Mouse (Mus musculus): ENCODE measurements around the gene Gm20671. TPM values are rescaled to one million over a fixed set of nuclear protein-coding genes. Genes with fewer than 3 reads are reported as not detected.
"Not testable (repeated sequence)": the region's sequence is repeated elsewhere in the genome, so short reads cannot be mapped to it uniquely, and the experiment has no call there.

Gene Gm20671
- total and polyA plus RNA-seq, 2 experiments from 2014 or later = 0.88 TPM; not detected in 1

GRCm38 (mm10) chr5:32740138-32740537 is 86.8 kb downstream of the Gm20671 start:
- 95% methylated on average over 3 of the region's 3 CpGs for WGBS
- H3K36me3 ChIP-seq (replicated peaks; ENCODE audit: control insufficient read depth, insufficient read depth, low read length) = 0 out of 2 replicates have a peak, but pooled peaks cover 5% of the 10 kb centered on the region
- ATAC-seq (ENCODE audit: insufficient read depth, low read depth) = no peak
- DNase-seq (ENCODE audit: low spot score) = no peak
- no peak overlapping the region for H3K27ac ChIP-seq (ENCODE audit: low read depth)
- TF ChIP-seq EP300 (IDR thresholded peaks at IDR 0.05; ENCODE audit: low read depth) (no peak), CTCF (IDR thresholded peaks at IDR 0.05; ENCODE audit: low read depth) (no peak)
- 0 out of 2 replicates have a peak, but pooled peaks cover under 1% of the 10 kb centered on the region for H3K4me1 ChIP-seq (ENCODE audit: control insufficient read depth, insufficient read depth)
- H3K9ac ChIP-seq (replicated peaks; ENCODE audit: low read depth, low read length) = no peak overlapping the region
- H3K4me2 ChIP-seq (ENCODE audit: low read depth, low read length) = no peak overlapping the region
- H3K27me3 ChIP-seq (ENCODE audit: control insufficient read depth, insufficient read depth, low read length) = no peaks in the 10 kb centered on the region
- H3K4me3 ChIP-seq (ENCODE audit: low read depth, low read length) = no peak overlapping the region
- H3K9me3 ChIP-seq (replicated peaks; ENCODE audit: control insufficient read depth, low read length) = no peaks in the 10 kb centered on the region

DNA sequence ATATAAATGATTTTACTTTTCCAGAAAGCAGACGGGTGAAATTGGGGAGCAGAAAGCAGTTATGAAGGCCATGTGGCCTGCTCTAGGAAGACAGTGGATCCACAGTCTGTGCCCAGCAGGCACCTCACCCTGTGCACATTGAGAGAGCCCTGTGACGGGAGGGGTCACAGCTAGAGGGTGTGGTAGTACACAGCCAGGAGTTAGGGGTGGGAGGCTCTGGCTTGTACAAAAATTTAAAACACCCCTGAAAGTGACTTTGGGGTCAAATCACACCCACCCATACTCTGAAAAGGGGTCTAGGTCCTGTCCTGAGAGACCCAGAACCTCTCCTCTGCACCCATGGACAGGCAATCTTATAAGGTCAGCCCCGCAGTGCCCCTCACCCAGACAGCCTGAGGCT is 90.1 kb downstream of the Gm20671 start:
- not testable (repeated sequence) for H3K4me2 ChIP-seq (ENCODE audit: low read depth, low read length); H3K9ac ChIP-seq (replicated peaks; ENCODE audit: low read depth, low read length); DNase-seq (ENCODE audit: low spot score); H3K36me3 ChIP-seq (replicated peaks; ENCODE audit: control insufficient read depth, insufficient read depth, low read length); H3K27me3 ChIP-seq (ENCODE audit: control insufficient read depth, insufficient read depth, low read length); H3K4me1 ChIP-seq (ENCODE audit: control insufficient read depth, insufficient read depth); H3K27ac ChIP-seq (ENCODE audit: low read depth); H3K4me3 ChIP-seq (ENCODE audit: low read depth, low read length); H3K9me3 ChIP-seq (replicated peaks; ENCODE audit: control insufficient read depth, low read length)
- 0 out of 2 replicates have a peak, but pooled peaks have one; percentile 31 for ATAC-seq (ENCODE audit: insufficient read depth, low read depth)
- 92% methylated on average over 3 of the region's 3 CpGs for WGBS

GRCm38 (mm10) chr5:32735779-32736178 is 91.1 kb downstream of the Gm20671 start:
- no peak overlapping the region for H3K9ac ChIP-seq (replicated peaks; ENCODE audit: low read depth, low read length)
- ATAC-seq (ENCODE audit: insufficient read depth, low read depth) (no peak), DNase-seq (ENCODE audit: low spot score) (no peak)
- TF ChIP-seq EP300 (IDR thresholded peaks at IDR 0.05; ENCODE audit: low read depth) = no peak
- no peak for TF ChIP-seq CTCF (IDR thresholded peaks at IDR 0.05; ENCODE audit: low read depth)
- H3K4me3 ChIP-seq (ENCODE audit: low read depth, low read length) = no peak overlapping the region
- no peaks in the 10 kb centered on the region for H3K4me1 ChIP-seq (ENCODE audit: control insufficient read depth, insufficient read depth)
- WGBS = 86% methylated on average over 6 of the region's 6 CpGs
- no peaks in the 10 kb centered on the region for H3K9me3 ChIP-seq (replicated peaks; ENCODE audit: control insufficient read depth, low read length)
- no peak overlapping the region for H3K4me2 ChIP-seq (ENCODE audit: low read depth, low read length)
- H3K27me3 ChIP-seq (ENCODE audit: control insufficient read depth, insufficient read depth, low read length) = no peaks in the 10 kb centered on the region
- no peak overlapping the region for H3K27ac ChIP-seq (ENCODE audit: low read depth)
- 0 out of 2 replicates have a peak, but pooled peaks cover 7% of the 10 kb centered on the region for H3K36me3 ChIP-seq (replicated peaks; ENCODE audit: control insufficient read depth, insufficient read depth, low read length)

DNA sequence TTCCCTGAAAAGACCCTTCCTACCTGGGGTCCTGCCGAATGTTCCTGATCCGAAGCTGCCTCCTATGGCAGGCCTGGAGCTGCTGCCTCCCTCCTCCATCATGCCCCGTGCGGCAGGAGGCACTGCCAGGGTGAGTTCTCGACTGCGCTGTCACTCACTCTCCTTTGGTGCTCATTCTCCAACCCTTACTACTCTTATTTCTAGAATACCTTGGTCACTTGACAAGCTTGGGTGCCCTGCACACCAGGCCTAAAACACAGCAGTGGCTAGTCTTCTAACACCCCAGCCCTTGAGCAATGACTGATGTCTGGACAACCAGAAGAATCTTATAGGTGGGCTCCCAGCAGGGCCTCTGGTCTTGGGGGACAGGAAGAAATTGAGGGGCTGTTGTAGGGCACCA is 93.0 kb downstream of the Gm20671 start:
- H3K9ac ChIP-seq (replicated peaks; ENCODE audit: low read depth, low read length); H3K27ac ChIP-seq (ENCODE audit: low read depth); H3K4me3 ChIP-seq (ENCODE audit: low read depth, low read length); H3K36me3 ChIP-seq (replicated peaks; ENCODE audit: control insufficient read depth, insufficient read depth, low read length); H3K9me3 ChIP-seq (replicated peaks; ENCODE audit: control insufficient read depth, low read length); DNase-seq (ENCODE audit: low spot score); H3K4me1 ChIP-seq (ENCODE audit: control insufficient read depth, insufficient read depth); H3K27me3 ChIP-seq (ENCODE audit: control insufficient read depth, insufficient read depth, low read length); H3K4me2 ChIP-seq (ENCODE audit: low read depth, low read length): not testable (repeated sequence)
- WGBS = 92% methylated on average over 6 of the region's 6 CpGs
- peak; percentile 44; the same call in 1 of the 2 replicates for ATAC-seq (ENCODE audit: insufficient read depth, low read depth)

GRCm38 (mm10) chr5:32728851-32729250 is 98.1 kb downstream of the Gm20671 start:
- 75% methylated on average over 8 of the region's 8 CpGs for WGBS

GRCm38 (mm10) chr5:32728300-32728699 is 98.6 kb downstream of the Gm20671 start:
- no peak overlapping the region for H3K4me2 ChIP-seq (ENCODE audit: low read depth, low read length)
- no peaks in the 10 kb centered on the region for H3K27me3 ChIP-seq (ENCODE audit: control insufficient read depth, insufficient read depth, low read length)
- 62% methylated on average over 7 of the region's 7 CpGs for WGBS
- no peak overlapping the region for H3K27ac ChIP-seq (ENCODE audit: low read depth)
- ATAC-seq (ENCODE audit: insufficient read depth, low read depth) (no peak), DNase-seq (ENCODE audit: low spot score) (no peak)
- TF ChIP-seq EP300 (IDR thresholded peaks at IDR 0.05; ENCODE audit: low read depth) = no peak
- TF ChIP-seq CTCF (IDR thresholded peaks at IDR 0.05; ENCODE audit: low read depth) = no peak
- H3K9ac ChIP-seq (replicated peaks; ENCODE audit: low read depth, low read length) = no peak overlapping the region
- H3K36me3 ChIP-seq (replicated peaks; ENCODE audit: control insufficient read depth, insufficient read depth, low read length) = no peaks in the 10 kb centered on the region
- no peaks in the 10 kb centered on the region for H3K9me3 ChIP-seq (replicated peaks; ENCODE audit: control insufficient read depth, low read length)
- H3K4me1 ChIP-seq (ENCODE audit: control insufficient read depth, insufficient read depth) = no peaks in the 10 kb centered on the region
- H3K4me3 ChIP-seq (ENCODE audit: low read depth, low read length) = no peak overlapping the region

More at GRCm38 (mm10) chr5:32728851-32729250, 98.1 kb downstream of the Gm20671 start:
- Histone ChIP-seq H3K9ac (replicated peaks; ENCODE audit: low read depth, low read length) (no peak overlapping the region), H3K36me3 (replicated peaks; ENCODE audit: control insufficient read depth, insufficient read depth, low read length) (no peaks in the 10 kb centered on the region), H3K9me3 (replicated peaks; ENCODE audit: control insufficient read depth, low read length) (no peaks in the 10 kb centered on the region), H3K27ac (ENCODE audit: low read depth) (no peak overlapping the region), H3K27me3 (ENCODE audit: control insufficient read depth, insufficient read depth, low read length) (no peaks in the 10 kb centered on the region), H3K4me3 (ENCODE audit: low read depth, low read length) (no peak overlapping the region), H3K4me1 (ENCODE audit: control insufficient read depth, insufficient read depth) (no peaks in the 10 kb centered on the region), H3K4me2 (ENCODE audit: low read depth, low read length) (no peak overlapping the region)
- DNase-seq (ENCODE audit: low spot score) = no peak
- peak; percentile 24; the same call in 1 of the 2 replicates for ATAC-seq (ENCODE audit: insufficient read depth, low read depth)
- no peak for TF ChIP-seq CTCF (IDR thresholded peaks at IDR 0.05; ENCODE audit: low read depth)
- no peak for TF ChIP-seq EP300 (IDR thresholded peaks at IDR 0.05; ENCODE audit: low read depth)

DNA sequence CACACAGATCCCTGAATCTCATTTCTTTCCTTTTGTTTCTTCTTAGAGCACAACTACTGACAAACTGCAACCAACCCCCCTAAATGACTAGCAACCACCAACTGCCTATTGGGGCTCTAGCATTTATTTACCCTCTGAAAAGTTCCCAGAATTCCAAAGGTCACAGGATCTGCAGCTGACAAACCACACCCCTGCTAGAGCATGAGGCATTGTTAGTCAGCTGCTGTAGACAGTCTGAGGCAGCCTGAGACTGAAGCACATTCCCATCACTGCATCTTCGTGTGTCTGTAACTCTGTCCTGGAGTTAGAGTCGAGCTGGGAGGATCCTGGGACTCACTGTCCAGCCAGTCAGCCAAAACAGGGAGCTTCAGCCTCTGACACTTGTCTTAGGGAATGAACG is 101.5 kb downstream of the Gm20671 start:
- not testable (repeated sequence) for H3K27ac ChIP-seq (ENCODE audit: low read depth); H3K9ac ChIP-seq (replicated peaks; ENCODE audit: low read depth, low read length); ATAC-seq (ENCODE audit: insufficient read depth, low read depth); H3K27me3 ChIP-seq (ENCODE audit: control insufficient read depth, insufficient read depth, low read length); H3K9me3 ChIP-seq (replicated peaks; ENCODE audit: control insufficient read depth, low read length); H3K4me2 ChIP-seq (ENCODE audit: low read depth, low read length); DNase-seq (ENCODE audit: low spot score); H3K4me1 ChIP-seq (ENCODE audit: control insufficient read depth, insufficient read depth); H3K4me3 ChIP-seq (ENCODE audit: low read depth, low read length); H3K36me3 ChIP-seq (replicated peaks; ENCODE audit: control insufficient read depth, insufficient read depth, low read length)
- WGBS = 59% methylated on average over 3 of the region's 3 CpGs

All from heart, postnatal 0 days (tissue).